In the genomic region with DNA sequence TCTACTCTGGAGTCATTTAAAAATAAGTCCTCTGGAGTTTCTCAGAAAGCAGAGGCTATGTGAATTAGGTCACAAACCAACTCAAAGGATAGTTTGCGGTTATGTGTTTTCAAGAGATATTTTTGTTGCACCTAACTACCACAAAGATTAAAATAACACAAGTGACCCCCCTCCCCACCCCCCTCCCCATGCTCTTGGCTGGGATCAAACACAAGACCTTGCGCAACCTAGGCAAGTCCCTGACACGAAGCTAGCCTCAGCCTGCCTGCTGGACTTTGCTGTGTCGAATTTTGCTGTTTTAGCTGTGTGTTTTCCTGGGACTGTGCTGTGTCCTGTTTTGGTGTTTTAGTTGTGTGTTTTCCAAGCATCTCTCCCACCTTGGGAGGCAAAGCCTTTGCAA, we compare ENCODE assay signal across 19 mouse cellular contexts.
"Had no signal": no experiment of that assay in that cellular context is flagged by ENCODE, and none has a peak within 500 bp of the region (broad histone marks: within the 10 kb centered on the region; RNA-seq: fewer than 3 reads in every experiment).

No protein-coding gene starts in this region.

- DNase-seq: kidney, adult 18-20 months; kidney, postnatal 10 days; kidney, postnatal 36 days; left cerebral cortex, postnatal 4 days; liver, embryonic 13.5 days; lung, adult 2 months; lung, postnatal 14 days; lung, postnatal 4 days; retina, postnatal 1 day; right cerebral cortex, postnatal 25 days; spleen, adult 18-20 months; thymus, adult 18-20 months; thymus, postnatal 36 days had no signal

- H3K9me3 ChIP-seq: limb, embryonic 15.5 days; liver, embryonic 13.5 days; midbrain, embryonic 12.5 days; midbrain, embryonic 15.5 days; neural tube, embryonic 13.5 days; stomach, embryonic 15.5 days had no signal

- ATAC-seq: midbrain, embryonic 15.5 days had no signal

- H3K36me3 ChIP-seq: limb, embryonic 12.5 days; limb, embryonic 15.5 days; liver, embryonic 13.5 days; midbrain, embryonic 12.5 days; midbrain, embryonic 15.5 days; neural tube, embryonic 13.5 days; stomach, embryonic 15.5 days had no signal

- H3K4me3 ChIP-seq: limb, embryonic 12.5 days; limb, embryonic 15.5 days; liver, embryonic 13.5 days; midbrain, embryonic 12.5 days; midbrain, embryonic 15.5 days; neural tube, embryonic 13.5 days; stomach, embryonic 15.5 days had no signal

- H3K9ac ChIP-seq: limb, embryonic 12.5 days; limb, embryonic 15.5 days; liver, embryonic 13.5 days; midbrain, embryonic 12.5 days; midbrain, embryonic 15.5 days; neural tube, embryonic 13.5 days; stomach, embryonic 15.5 days had no signal

- H3K4me1 ChIP-seq: limb, embryonic 12.5 days; limb, embryonic 15.5 days; liver, embryonic 13.5 days; midbrain, embryonic 12.5 days; midbrain, embryonic 15.5 days; neural tube, embryonic 13.5 days; stomach, embryonic 15.5 days had no signal

- H3K27me3 ChIP-seq: limb, embryonic 15.5 days; liver, embryonic 13.5 days; midbrain, embryonic 12.5 days; midbrain, embryonic 15.5 days; neural tube, embryonic 13.5 days; stomach, embryonic 15.5 days had no signal

- H3K4me2 ChIP-seq: limb, embryonic 12.5 days; limb, embryonic 15.5 days; liver, embryonic 13.5 days; midbrain, embryonic 12.5 days; midbrain, embryonic 15.5 days; neural tube, embryonic 13.5 days; stomach, embryonic 15.5 days had no signal

- H3K27ac ChIP-seq: limb, embryonic 12.5 days; limb, embryonic 15.5 days; liver, embryonic 13.5 days; midbrain, embryonic 12.5 days; midbrain, embryonic 15.5 days; neural tube, embryonic 13.5 days; stomach, embryonic 15.5 days had no signal
